Mouse (Mus musculus): ENCODE results near the gene Lefty1. TPM values are rescaled to one million over a fixed set of nuclear protein-coding genes. Genes with fewer than 3 reads are reported as not detected.

Gene Lefty1
- not detected in 4 replicates for total RNA-seq (2023)

DNA sequence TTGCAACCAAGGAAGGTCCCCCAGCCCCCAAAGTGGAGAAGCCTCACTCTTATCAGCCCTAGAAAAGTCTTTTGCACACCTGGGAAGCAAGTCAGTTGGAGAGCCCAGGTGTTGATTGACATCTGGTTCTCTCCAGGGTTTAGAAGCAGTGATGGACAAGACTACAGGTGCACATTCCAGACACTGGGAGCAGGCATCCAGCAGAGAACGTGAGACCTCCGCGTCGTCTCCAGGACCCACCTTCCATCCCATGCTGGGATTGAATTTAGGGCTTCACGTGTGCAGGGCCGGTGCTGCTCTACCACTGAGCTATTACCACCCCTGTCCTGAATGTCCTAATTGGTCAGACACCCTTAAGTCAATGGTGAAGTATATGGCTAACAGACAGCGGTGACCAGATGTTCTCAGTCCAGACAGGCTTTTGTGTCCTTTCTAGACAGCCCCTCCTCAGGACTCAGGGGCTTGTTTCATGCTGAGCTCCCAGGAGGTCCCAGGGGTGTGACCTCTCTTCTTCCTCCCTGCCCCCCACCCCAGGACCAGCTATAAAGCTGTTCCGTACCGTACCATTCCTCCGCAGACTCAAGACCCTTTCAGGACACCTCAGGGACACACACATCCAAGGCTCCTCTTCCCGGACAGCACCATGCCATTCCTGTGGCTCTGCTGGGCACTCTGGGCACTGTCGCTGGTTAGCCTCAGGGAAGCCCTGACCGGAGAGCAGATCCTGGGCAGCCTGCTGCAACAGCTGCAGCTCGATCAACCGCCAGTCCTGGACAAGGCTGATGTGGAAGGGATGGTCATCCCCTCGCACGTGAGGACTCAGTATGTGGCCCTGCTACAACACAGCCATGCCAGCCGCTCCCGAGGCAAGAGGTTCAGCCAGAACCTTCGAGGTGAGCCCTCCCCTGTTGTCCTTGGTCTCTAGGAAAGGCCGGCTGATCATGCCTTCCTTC lies at the start of gene Lefty1:
Gene Lefty1, plus strand, starts transcription at position 556 of the 953 bp plus-strand sequence.

DNA sequence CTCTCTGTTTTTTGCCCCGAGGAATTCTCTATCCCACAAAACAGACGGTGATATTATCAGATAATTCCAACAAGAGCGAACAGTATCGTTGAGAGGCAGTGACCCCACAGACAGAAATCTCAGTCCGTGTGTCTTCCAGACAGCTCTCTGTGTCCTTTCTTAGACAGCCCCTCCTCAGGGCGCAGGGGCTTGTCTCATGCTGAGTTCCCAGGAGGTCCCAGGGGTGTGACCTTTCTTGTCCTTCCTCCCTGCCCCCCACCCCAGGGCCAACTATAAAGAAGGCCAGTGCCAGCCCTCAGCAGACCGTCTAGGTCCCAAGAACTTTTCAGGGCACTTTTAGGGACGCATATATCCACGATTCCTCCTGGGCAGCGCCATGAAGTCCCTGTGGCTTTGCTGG lies 42.0 kb upstream of the Lefty1 start, which contains the start of gene Lefty2:
Gene Lefty2, plus strand, starts transcription at position 301 of the 400 bp plus-strand sequence.

DNA sequence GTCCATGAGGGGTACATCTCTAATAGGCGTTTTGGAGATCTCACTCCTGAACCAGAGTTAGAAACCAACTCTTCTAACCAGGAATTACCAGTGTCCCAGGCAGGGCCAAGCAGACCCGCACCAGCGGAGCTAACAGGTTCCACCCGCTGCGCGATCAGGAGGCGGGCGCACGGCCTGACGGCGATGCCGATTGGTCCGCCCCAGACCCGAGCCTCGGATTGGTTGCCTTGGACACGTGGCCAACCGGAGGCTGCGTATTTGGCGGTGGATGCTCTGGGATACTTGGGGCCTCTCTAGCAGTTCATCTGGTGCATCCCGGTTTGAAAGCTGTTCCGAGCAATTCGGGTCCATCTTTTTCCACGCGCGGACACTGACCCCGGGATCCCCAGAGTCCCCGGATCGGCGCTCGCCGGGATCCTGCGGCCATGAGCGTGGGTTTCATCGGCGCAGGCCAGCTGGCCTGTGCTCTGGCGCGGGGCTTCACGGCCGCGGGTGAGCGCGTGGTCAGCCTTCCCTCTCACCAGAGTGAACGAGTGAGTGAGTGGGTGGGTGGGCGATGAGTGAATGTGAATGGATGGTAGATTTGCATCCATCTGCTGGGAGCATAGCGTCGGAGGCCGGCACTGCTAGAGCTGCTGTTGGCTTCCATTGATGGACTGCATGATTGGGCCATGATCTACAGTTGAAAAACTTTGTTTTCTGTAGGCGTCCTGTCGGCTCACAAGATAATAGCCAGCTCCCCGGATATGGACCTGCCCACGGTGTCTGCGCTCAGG lies 30.6 kb upstream of the Lefty1 start, which contains the start of gene Pycr2:
Gene Pycr2, plus strand, starts transcription at position 255 of the 776 bp plus-strand sequence.

DNA sequence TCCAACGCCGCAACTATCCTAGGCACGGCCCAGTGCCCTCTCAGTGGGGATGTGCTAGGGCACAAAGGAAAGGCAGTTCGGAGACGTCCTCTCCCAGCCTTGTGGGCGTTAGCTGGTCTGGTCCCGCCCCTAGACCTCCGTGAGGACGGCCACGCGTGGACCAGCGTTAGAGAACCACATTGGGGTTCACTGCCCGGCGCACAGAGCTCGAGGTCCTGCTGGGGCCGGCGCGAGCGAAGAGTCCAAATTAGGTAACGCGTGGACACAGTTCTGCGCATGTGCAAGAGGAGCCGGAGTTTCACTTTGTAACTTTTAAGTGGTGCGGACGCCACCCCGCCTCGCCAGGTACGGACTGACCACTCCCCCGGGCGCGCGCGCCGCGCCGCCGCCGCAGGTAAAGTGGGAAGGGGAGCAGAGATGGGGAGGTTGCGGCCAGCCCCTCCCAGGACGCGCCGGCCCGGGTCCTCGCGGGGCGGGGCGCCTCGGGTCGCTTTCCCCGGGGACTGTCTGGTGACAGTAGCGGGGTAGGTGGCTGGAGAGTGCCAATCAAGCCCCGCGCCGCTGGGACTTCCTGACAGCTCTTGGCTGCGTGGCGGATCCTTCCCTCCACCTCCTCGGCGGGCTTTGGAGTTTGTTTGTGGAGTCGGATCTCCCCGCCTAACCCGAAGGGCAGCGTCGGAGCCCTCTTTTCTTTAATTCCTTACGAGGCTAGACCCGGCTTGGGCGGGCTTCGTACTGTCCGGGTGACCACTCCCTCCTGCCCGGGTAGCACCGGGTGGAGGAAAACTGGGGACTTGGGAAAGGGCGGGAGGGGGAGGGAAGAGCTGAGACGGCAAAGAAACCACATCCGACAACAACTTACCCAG lies 7.6 kb downstream of the Lefty1 start, which contains the start of gene Tmem63a:
Gene Tmem63a, plus strand, starts transcription at position 179 of the 866 bp plus-strand sequence.

Other genes starting within 250 kb of the Lefty1 start
- not detected in 4 replicates for gene Mixl1, start 238.0 kb upstream of the Lefty1 start, total RNA-seq (2023)
- gene Acbd3, start 209.0 kb upstream of the Lefty1 start, total RNA-seq (2023): 53.9 to 59.1 TPM (median 56.4 TPM) in 4 replicates
- 1,833 to 2,037 TPM (median 1,886 TPM) in 4 replicates for gene H3f3a, start 121.1 kb upstream of the Lefty1 start, total RNA-seq (2023)
- 74.7 to 87.0 TPM (median 79.5 TPM) in 4 replicates for gene Sde2, start 83.9 kb upstream of the Lefty1 start, total RNA-seq (2023)
- not detected in 4 replicates for gene Lefty2, start 41.9 kb upstream of the Lefty1 start, total RNA-seq (2023)
- gene Pycr2, start 30.7 kb upstream of the Lefty1 start, total RNA-seq (2023): 20.3 to 23.2 TPM (median 21.3 TPM) in 4 replicates
- gene Tmem63a, start 7.3 kb downstream of the Lefty1 start, total RNA-seq (2023): 28.9 to 37.7 TPM (median 31.3 TPM) in 4 replicates
- gene Ephx1, start 85.9 kb downstream of the Lefty1 start, total RNA-seq (2023): 85.7 to 97.0 TPM (median 88.5 TPM) in 4 replicates
- not detected in 4 replicates for gene 9130409I23Rik, start 116.2 kb downstream of the Lefty1 start, total RNA-seq (2023)
- 27.9 to 34.0 TPM (median 29.6 TPM) in 4 replicates for gene Nvl, start 209.2 kb downstream of the Lefty1 start, total RNA-seq (2023)
- 23.4 to 33.1 TPM (median 27.7 TPM) in 4 replicates for gene Cnih4, start 209.7 kb downstream of the Lefty1 start, total RNA-seq (2023)

Data from B cell, adult 62 days (primary cell).